Mouse (Mus musculus): Measurements from ENCODE around the gene Ppard. TPM values are rescaled to one million over a fixed set of nuclear protein-coding genes. Genes with fewer than 3 reads are reported as not detected.

Gene Ppard
- polyA plus RNA-seq, 1 experiment from 2014 or later = 1.5 TPM

- peaks cover 81% of the 10 kb centered on the region for H3K4me1 ChIP-seq
- WGBS = 88% methylated on average over 10 of the region's 10 CpGs
- H3K27me3 ChIP-seq (ENCODE audit: low read depth, poor library complexity, severe bottlenecking) = peaks cover 71% of the 10 kb centered on the region
Observed at GRCm38 (mm10) chr17:28347327-28347726, 114.8 kb downstream of the Ppard start.

GRCm38 (mm10) chr17:28348211-28348610 lies 115.7 kb downstream of the Ppard start:
- Histone ChIP-seq H3K4me1 (peaks cover 79% of the 10 kb centered on the region), H3K4me3 (peak overlapping the region; percentile 85; the same call in 1 of the 2 replicates), H3K9me3 (replicated peaks) (no peaks in the 10 kb centered on the region), H3K27me3 (ENCODE audit: low read depth, poor library complexity, severe bottlenecking) (peaks cover 74% of the 10 kb centered on the region), H3K27ac (replicated peaks) (0 out of 2 replicates have a peak overlapping the region, but pooled peaks have one; percentile 13), H3K36me3 (no peaks in the 10 kb centered on the region)
- WGBS = 55% methylated on average over 6 of the region's 6 CpGs
- DNase-seq (ENCODE audit: low spot score) = no peak

More at GRCm38 (mm10) chr17:28347327-28347726, 114.8 kb downstream of the Ppard start:
- Histone ChIP-seq H3K9me3 (replicated peaks) (no peaks in the 10 kb centered on the region), H3K4me3 (no peak overlapping the region), H3K27ac (replicated peaks) (no peak overlapping the region), H3K36me3 (no peaks in the 10 kb centered on the region)
- no peak for DNase-seq (ENCODE audit: low spot score)

- no peaks in the 10 kb centered on the region for H3K36me3 ChIP-seq
- 12% methylated on average over 13 of the region's 13 CpGs for WGBS
- H3K4me3 ChIP-seq = peak overlapping the region; percentile 85
- peak overlapping the region; percentile 91 for H3K27ac ChIP-seq (replicated peaks)
- DNase-seq (ENCODE audit: low spot score) = peak; percentile 43
- peaks cover 72% of the 10 kb centered on the region for H3K4me1 ChIP-seq
- no peaks in the 10 kb centered on the region for H3K9me3 ChIP-seq (replicated peaks)
- peaks cover 80% of the 10 kb centered on the region for H3K27me3 ChIP-seq (ENCODE audit: low read depth, poor library complexity, severe bottlenecking)
Observed at GRCm38 (mm10) chr17:28349264-28349880, 116.9 kb downstream of the Ppard start.

- no peaks in the 10 kb centered on the region for H3K9me3 ChIP-seq (replicated peaks)
- peaks cover 77% of the 10 kb centered on the region for H3K27me3 ChIP-seq (ENCODE audit: low read depth, poor library complexity, severe bottlenecking)
- peak overlapping the region; percentile 91 for H3K27ac ChIP-seq (replicated peaks)
- peak overlapping the region; percentile 85 for H3K4me3 ChIP-seq
- WGBS = under 1% methylated on average over 40 of the region's 54 CpGs
- peaks cover 66% of the 10 kb centered on the region for H3K4me1 ChIP-seq
- peak; percentile 56 for DNase-seq (ENCODE audit: low spot score)
- H3K36me3 ChIP-seq = no peaks in the 10 kb centered on the region
Observed at GRCm38 (mm10) chr17:28349901-28350465, 117.5 kb downstream of the Ppard start.

- H3K9me3 ChIP-seq (replicated peaks) = no peaks in the 10 kb centered on the region
- under 1% methylated on average over 71 of the region's 73 CpGs for WGBS
- H3K27me3 ChIP-seq (ENCODE audit: low read depth, poor library complexity, severe bottlenecking) = peaks cover 74% of the 10 kb centered on the region
- peak; percentile 88 for DNase-seq (ENCODE audit: low spot score)
- H3K36me3 ChIP-seq = no peaks in the 10 kb centered on the region
- peak within 1 kb of the TSS; percentile 85 for H3K4me3 ChIP-seq
- H3K27ac ChIP-seq (replicated peaks) = peak within 1 kb of the TSS; percentile 91
- peaks cover 59% of the 10 kb centered on the region for H3K4me1 ChIP-seq
Observed at GRCm38 (mm10) chr17:28350466-28351352, 118.2 kb downstream of the Ppard start, which contains the start of gene Tead3. Tead3 (minus strand) TSS chr17:28350817.

Other genes starting within 250 kb of the Ppard start
- gene Tcp11, start 152.1 kb upstream of the Ppard start, polyA plus RNA-seq (2016; fragmentation: Nextera tagmentation; extraction: Ambion mirVana) = 0.86 and 1.2 TPM in 2 replicates
- 9.5 and 10.8 TPM in 2 replicates for gene Scube3, start 90.6 kb upstream of the Ppard start, polyA plus RNA-seq (2016; fragmentation: Nextera tagmentation; extraction: Ambion mirVana)
- 32.4 and 38.0 TPM in 2 replicates for gene Zfp523, start 55.6 kb upstream of the Ppard start, polyA plus RNA-seq (2016; fragmentation: Nextera tagmentation; extraction: Ambion mirVana)
- gene Def6, start 24.9 kb upstream of the Ppard start, polyA plus RNA-seq (2016; fragmentation: Nextera tagmentation; extraction: Ambion mirVana) = 3.1 TPM in 2 replicates
- gene Fance, start 80.8 kb downstream of the Ppard start, polyA plus RNA-seq (2016; fragmentation: Nextera tagmentation; extraction: Ambion mirVana) = 28.2 and 30.8 TPM in 2 replicates
- gene Rpl10a, start 95.8 kb downstream of the Ppard start, polyA plus RNA-seq (2016; fragmentation: Nextera tagmentation; extraction: Ambion mirVana) = 426 and 489 TPM in 2 replicates
- gene Tead3, start 118.1 kb downstream of the Ppard start, polyA plus RNA-seq (2016; fragmentation: Nextera tagmentation; extraction: Ambion mirVana) = 5.0 and 5.2 TPM in 2 replicates
- 2.8 and 5.0 TPM in 2 replicates for gene Tulp1, start 132.5 kb downstream of the Ppard start, polyA plus RNA-seq (2016; fragmentation: Nextera tagmentation; extraction: Ambion mirVana)

Measured in midbrain, embryonic 10.5 days (tissue).